Mouse (Mus musculus) forebrain, embryonic 12.5 days (tissue): ENCODE measurements at regions not wholly inside any gene's neighbourhood (a gene's known extent, or its start where the extent isn't known, plus 50 kb on each side); places are given as distances from the start of the nearest gene placed in this dataset.
A peak's percentile ranks its signal among the peaks of the same experiment; 100 is the strongest.

ENCODE experiments used
- ATAC-seq: fragments of 200-750 bp; cut with Nextera tagmentation; 2 replicates; pipeline ENCODE4 v1.8.0; 2017; ENCODE audit warnings: moderate TSS enrichment; ENCODE audit not compliant: low FRiP score
- H3K27ac ChIP-seq: fragments of 300-500 bp; sonication (generic); 2 replicates; pipeline ENCODE4 v1.5.1; 2016; ENCODE audit warnings: mild to moderate bottlenecking
- H3K27me3 ChIP-seq: fragments of 300-500 bp; sonication (generic); 2 replicates; pipeline ENCODE4 v1.6.1; 2016; ENCODE audit warnings: mild to moderate bottlenecking
- H3K36me3 ChIP-seq: fragments of 300-500 bp; sonication (generic); replicated peaks from 2 replicates; pipeline ENCODE4 v1.6.1; 2016; ENCODE audit warnings: mild to moderate bottlenecking
- H3K4me1 ChIP-seq: fragments of 300-500 bp; sonication (generic); 2 replicates; pipeline ENCODE4 v1.6.1; 2016
- H3K4me2 ChIP-seq: fragments of 300-500 bp; sonication (generic); 2 replicates; pipeline ENCODE4 v1.6.1; 2016; ENCODE audit warnings: mild to moderate bottlenecking, moderate library complexity
- H3K4me3 ChIP-seq: fragments of 300-500 bp; sonication (generic); replicated peaks from 2 replicates; pipeline ENCODE4 v1.5.1; 2016; ENCODE audit warnings: mild to moderate bottlenecking
- H3K9ac ChIP-seq: fragments of 300-500 bp; sonication (generic); 2 replicates; pipeline ENCODE4 v1.6.1; 2016; ENCODE audit warnings: mild to moderate bottlenecking
- H3K9me3 ChIP-seq: fragments of 300-500 bp; sonication (generic); 2 replicates; pipeline ENCODE4 v1.6.1; 2016
- WGBS: fragments of 180-500 bp; shearing (Covaris S2); methylation state at CpG from one replicate; pipeline ENCODE4 v1.1.7; 2016; 5-methylcytosine and 5-hydroxymethylcytosine counted together

GRCm38 (mm10) chr6:104402348-104402747 lies 90.2 kb upstream of the Cntn6 start:
- Histone ChIP-seq H3K4me2 (no peak overlapping the region), H3K9me3 (no peaks in the 10 kb centered on the region), H3K4me1 (no peaks in the 10 kb centered on the region), H3K9ac (no peak overlapping the region), H3K27me3 (no peaks in the 10 kb centered on the region), H3K36me3 (no peaks in the 10 kb centered on the region), H3K27ac (no peak overlapping the region), H3K4me3 (no peak overlapping the region)
- peak; percentile 51; the same call in 1 of the 2 replicates for ATAC-seq
- WGBS, result 57% methylated on average over 3 of the region's 3 CpGs

- Histone ChIP-seq H3K36me3 (no peaks in the 10 kb centered on the region), H3K4me3 (no peak overlapping the region), H3K27me3 (no peaks in the 10 kb centered on the region), H3K9me3 (no peaks in the 10 kb centered on the region), H3K4me1 (no peaks in the 10 kb centered on the region), H3K9ac (no peak overlapping the region), H3K27ac (no peak overlapping the region), H3K4me2 (no peak overlapping the region)
- no peak for ATAC-seq
- 88% methylated on average over 3 of the region's 3 CpGs for WGBS
These were observed 88.6 kb upstream of the Cntn6 start for GRCm38 (mm10) chr6:104403951-104404350.

- no peak overlapping the region for H3K9ac ChIP-seq
- 60% methylated on average over 6 of the region's 6 CpGs for WGBS
- H3K4me1 ChIP-seq, result no peaks in the 10 kb centered on the region
- no peaks in the 10 kb centered on the region for H3K27me3 ChIP-seq
- no peaks in the 10 kb centered on the region for H3K36me3 ChIP-seq
- no peak overlapping the region for H3K4me2 ChIP-seq
- ATAC-seq, result peak; percentile 23; the same call in 1 of the 2 replicates
- no peak overlapping the region for H3K4me3 ChIP-seq
- H3K27ac ChIP-seq, result no peak overlapping the region
- no peaks in the 10 kb centered on the region for H3K9me3 ChIP-seq
These were observed 71.8 kb upstream of the Cntn6 start for GRCm38 (mm10) chr6:104420679-104421208.

GRCm38 (mm10) chr6:104437991-104438390 lies 54.6 kb upstream of the Cntn6 start:
- H3K4me3 ChIP-seq, result no peak overlapping the region
- H3K4me1 ChIP-seq, result no peaks in the 10 kb centered on the region
- WGBS, result 44% methylated on average over 3 of the region's 3 CpGs
- H3K27ac ChIP-seq, result no peak overlapping the region
- no peaks in the 10 kb centered on the region for H3K36me3 ChIP-seq
- no peaks in the 10 kb centered on the region for H3K27me3 ChIP-seq
- H3K9me3 ChIP-seq, result no peaks in the 10 kb centered on the region
- ATAC-seq, result no peak; the same call in 1 of the 2 replicates
- no peak overlapping the region for H3K9ac ChIP-seq
- H3K4me2 ChIP-seq, result no peak overlapping the region
